ENCODE assay signal across 23 mouse cellular contexts in the genomic region with DNA sequence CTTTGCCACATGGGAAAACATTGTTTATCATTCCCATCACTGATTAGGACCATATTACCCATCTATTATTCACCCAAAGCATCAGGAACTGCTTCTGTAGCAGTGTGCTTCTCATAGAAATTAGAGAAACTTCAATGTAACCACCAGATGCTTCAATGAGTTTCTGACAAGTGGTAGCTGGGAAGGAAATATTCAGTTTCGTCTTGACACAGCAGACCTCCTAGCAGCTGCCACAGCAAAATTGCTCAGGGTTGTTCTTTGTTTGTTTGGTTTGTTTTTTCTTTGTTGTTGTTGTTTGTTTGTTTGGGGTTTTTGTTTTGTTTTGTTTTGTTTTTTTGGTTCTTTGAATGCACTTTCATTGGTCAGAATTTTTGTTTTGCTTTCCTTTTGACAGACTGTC.
DNase-seq lines count a peak whose midpoint lies in the region; ATAC-seq and TF ChIP-seq lines count a peak whose summit lies in the region.
"Had no signal": no experiment of that assay in that cellular context is flagged by ENCODE, and none has a peak within 500 bp of the region (broad histone marks: within the 10 kb centered on the region; RNA-seq: fewer than 3 reads in every experiment).

No protein-coding gene starts in this region.

- H3K4me3 ChIP-seq in midbrain, embryonic 11.5 days (ENCODE audit: low read depth, low read length), result no peak overlapping the region
- no peak overlapping the region for H3K4me3 ChIP-seq in midbrain, embryonic 10.5 days
- no peak overlapping the region for H3K4me3 ChIP-seq in CH12.LX (replicated peaks in 1 of 3; ENCODE audit: low read depth in 2 of 3, low read length in 2 of 3, poor library complexity in 1 of 3)
- H3K4me3 ChIP-seq in intestine, postnatal 0 days (ENCODE audit: low read depth, low read length), result no peak overlapping the region

- no peak for TF ChIP-seq CTCF in CH12.LX (conservative IDR thresholded peaks at IDR 0.05 in 1 of 2, IDR thresholded peaks at IDR 0.05 in 1 of 2; ENCODE audit: low read depth in 2 of 2, low read length in 2 of 2)
- no peak for TF ChIP-seq CTCF in intestine, postnatal 0 days (IDR thresholded peaks at IDR 0.05; ENCODE audit: low read depth)

- H3K4me2 ChIP-seq in midbrain, embryonic 11.5 days, result no peak overlapping the region
- H3K4me2 ChIP-seq in CH12.LX (ENCODE audit: insufficient read depth, low read depth, poor library complexity, severe bottlenecking), result no peak overlapping the region
- H3K4me2 ChIP-seq in intestine, postnatal 0 days (replicated peaks; ENCODE audit: low read depth), result no peak overlapping the region

- no peaks in the 10 kb centered on the region for H3K9me3 ChIP-seq in midbrain, embryonic 11.5 days (ENCODE audit: control insufficient read depth, low read length)
- H3K9me3 ChIP-seq in midbrain, embryonic 10.5 days (replicated peaks), result no peaks in the 10 kb centered on the region
- H3K9me3 ChIP-seq in CH12.LX (replicated peaks; ENCODE audit: low read length), result no peaks in the 10 kb centered on the region
- no peaks in the 10 kb centered on the region for H3K9me3 ChIP-seq in intestine, postnatal 0 days (ENCODE audit: control insufficient read depth)
- H3K9me3 ChIP-seq: G1E had no signal

- in situ Hi-C loops in CH12.LX (cut with MboI; ENCODE audit: low pct_ligation_motif_present, low pct_unique_long_range_greater_than_20kb, low sequenced_read_pairs), result no loop called here

- no peaks in the 10 kb centered on the region for H3K79me2 ChIP-seq in CH12.LX (replicated peaks; ENCODE audit: control insufficient read depth, extremely low read depth, insufficient read depth, poor library complexity, severe bottlenecking)

- no peaks in the 10 kb centered on the region for H3K27me3 ChIP-seq in midbrain, embryonic 11.5 days (ENCODE audit: control insufficient read depth, insufficient read depth, low read length)
- no peaks in the 10 kb centered on the region for H3K27me3 ChIP-seq in midbrain, embryonic 10.5 days (ENCODE audit: low read depth, poor library complexity, severe bottlenecking)
- no peaks in the 10 kb centered on the region for H3K27me3 ChIP-seq in CH12.LX (replicated peaks)
- H3K27me3 ChIP-seq in splenic B cell, adult 2 months (ENCODE audit: control insufficient read depth, insufficient read depth, low read length, poor library complexity, severe bottlenecking), result no peaks in the 10 kb centered on the region
- no peaks in the 10 kb centered on the region for H3K27me3 ChIP-seq in intestine, postnatal 0 days (replicated peaks; ENCODE audit: control insufficient read depth, insufficient read depth, low read length)
- H3K27me3 ChIP-seq: Patski had no signal

- H3K4me1 ChIP-seq in midbrain, embryonic 11.5 days (ENCODE audit: control insufficient read depth, insufficient read depth, low read length), result no peaks in the 10 kb centered on the region
- H3K4me1 ChIP-seq in midbrain, embryonic 10.5 days, result no peaks in the 10 kb centered on the region
- H3K4me1 ChIP-seq in CH12.LX (ENCODE audit: control insufficient read depth in 1 of 2, insufficient read depth in 2 of 2), result peaks cover 0 to 17% of the 10 kb centered on the region in 2 experiments; a peak in 2 of 4 replicates
- H3K4me1 ChIP-seq in intestine, postnatal 0 days (replicated peaks; ENCODE audit: control insufficient read depth, insufficient read depth, low read length), result no peaks in the 10 kb centered on the region

- no peak for TF ChIP-seq RAD21 in CH12.LX (IDR thresholded peaks at IDR 0.05; ENCODE audit: low read depth, low read length)

- no peak for ATAC-seq in midbrain, embryonic 11.5 days (ENCODE audit: low FRiP score)
- no peak for ATAC-seq in intestine, postnatal 0 days
- ATAC-seq: activated CD4-positive, CD25-positive, alpha-beta regulatory T cell, adult 4 months; CD4-positive, CD25-positive, alpha-beta regulatory T cell, adult 4 months; Patski had no signal

- DNase-seq in midbrain, embryonic 11.5 days (ENCODE audit: low spot score, missing footprints), result peak; percentile 17
- no peak for DNase-seq in midbrain, embryonic 10.5 days (ENCODE audit: low spot score)
- DNase-seq in A20 (ENCODE audit: low read depth, low spot score) (peak; percentile 72), CH12.LX (ENCODE audit: extremely low read depth) (peak; percentile 39)
- peak; percentile 15 for DNase-seq in splenic B cell, adult 2 months (ENCODE audit: low read depth, low spot score)
- no peak for DNase-seq in kidney, adult 11 months
- DNase-seq in spleen, postnatal 10 days (ENCODE audit: low spot score in 2 of 2), result no peak
- DNase-seq: adrenal gland, adult 2 months; adrenal gland, adult 8-10 months; adrenal gland, postnatal 10 days; adrenal gland, postnatal 14 days; adrenal gland, postnatal 25 days; adrenal gland, postnatal 36 days; B cell, adult 2 months; cerebellum, adult 11 months; cerebellum, adult 11-12 months; cerebellum, adult 18-20 months; cerebellum, adult 2 months had no signal

- no peak overlapping the region for H3K27ac ChIP-seq in midbrain, embryonic 11.5 days (ENCODE audit: low read depth, low read length)
- H3K27ac ChIP-seq in midbrain, embryonic 10.5 days (replicated peaks), result no peak overlapping the region
- no peak overlapping the region for H3K27ac ChIP-seq in CH12.LX (ENCODE audit: insufficient read depth, low read depth)
- no peak overlapping the region for H3K27ac ChIP-seq in intestine, postnatal 0 days (ENCODE audit: low read depth, low read length)

- TF ChIP-seq POLR2A in CH12.LX (IDR thresholded peaks at IDR 0.05; ENCODE audit: low read depth, low read length), result no peak

- no peaks in the 10 kb centered on the region for H3K36me3 ChIP-seq in midbrain, embryonic 11.5 days (ENCODE audit: control insufficient read depth, insufficient read depth, low read length)
- H3K36me3 ChIP-seq in midbrain, embryonic 10.5 days, result no peaks in the 10 kb centered on the region
- H3K36me3 ChIP-seq in CH12.LX (replicated peaks in 1 of 2; ENCODE audit: control insufficient read depth in 1 of 2, insufficient read depth in 1 of 2, low read length in 1 of 2), result no peaks in the 10 kb centered on the region
- no peaks in the 10 kb centered on the region for H3K36me3 ChIP-seq in splenic B cell, adult 2 months (ENCODE audit: control insufficient read depth, insufficient read depth, low read length, poor library complexity, severe bottlenecking)
- no peaks in the 10 kb centered on the region for H3K36me3 ChIP-seq in intestine, postnatal 0 days (ENCODE audit: control insufficient read depth, insufficient read depth)
- H3K36me3 ChIP-seq: G1E had no signal

- dilution Hi-C loops in CH12.LX (cut with MboI; ENCODE audit: extremely low pct_ligation_motif_present, extremely low pct_unique_long_range_greater_than_20kb, low sequenced_read_pairs), result no loop called here

- peak; percentile 77 for TF ChIP-seq EP300 in CH12.LX (IDR thresholded peaks at IDR 0.05; ENCODE audit: low read length)

- H3K9ac ChIP-seq in midbrain, embryonic 11.5 days (ENCODE audit: low read length), result no peak overlapping the region
- H3K9ac ChIP-seq in CH12.LX (ENCODE audit: insufficient read depth, low read depth), result no peak overlapping the region
- no peak overlapping the region for H3K9ac ChIP-seq in intestine, postnatal 0 days (ENCODE audit: low read depth, low read length)

- 91% methylated on average over 1 of the region's 1 CpGs for WGBS in midbrain, embryonic 11.5 days
- 91% methylated on average over 1 of the region's 1 CpGs for WGBS in midbrain, embryonic 10.5 days
- WGBS in intestine, postnatal 0 days, result 77% methylated on average over 1 of the region's 1 CpGs

TF ChIP-seq in CH12.LX, 34 proteins besides CTCF, POLR2A, EP300 and RAD21 (continues in another document):
- TF ChIP-seq JUN (IDR thresholded peaks at IDR 0.05; ENCODE audit: insufficient read depth, low read depth, low read length) (no peak), ETS1 (conservative IDR thresholded peaks at IDR 0.05; ENCODE audit: low read depth, low read length) (peak; percentile 29; the same call in 1 of the 2 replicates), ELF1 (IDR thresholded peaks at IDR 0.05; ENCODE audit: low read depth, low read length) (no peak), SMC3 (IDR thresholded peaks at IDR 0.05; ENCODE audit: low read depth, low read length) (no peak), USF2 (conservative IDR thresholded peaks at IDR 0.05; ENCODE audit: low read depth, low read length) (no peak), KAT2A (IDR thresholded peaks at IDR 0.05; ENCODE audit: insufficient replicate concordance, low read length) (no peak), MXI1 (IDR thresholded peaks at IDR 0.05; ENCODE audit: low read depth, low read length) (no peak), TCF12 (IDR thresholded peaks at IDR 0.05; ENCODE audit: low read depth, low read length) (0 out of 2 replicates have a peak, but pooled peaks have one; percentile 16), MYC (IDR thresholded peaks at IDR 0.05; ENCODE audit: low read depth, low read length) (no peak), MAX (IDR thresholded peaks at IDR 0.05; ENCODE audit: low read length) (no peak), CHD2 (IDR thresholded peaks at IDR 0.05; ENCODE audit: low read length) (no peak), NRF1 (IDR thresholded peaks at IDR 0.05; ENCODE audit: low read depth, low read length) (no peak), NELFE (IDR thresholded peaks at IDR 0.05; ENCODE audit: low read depth, low read length) (no peak), MEF2A (IDR thresholded peaks at IDR 0.05; ENCODE audit: borderline replicate concordance, low read depth, low read length) (no peak), USF1 (IDR thresholded peaks at IDR 0.05; ENCODE audit: low read depth, low read length) (no peak), GABPA (IDR thresholded peaks at IDR 0.05; ENCODE audit: insufficient replicate concordance, low read depth, low read length) (no peak), ZNF384 (IDR thresholded peaks at IDR 0.05; ENCODE audit: low read depth, low read length) (no peak), BHLHE40 (IDR thresholded peaks at IDR 0.05; ENCODE audit: low read depth, low read length) (0 out of 2 replicates have a peak, but pooled peaks have one; percentile 17), UBTF (IDR thresholded peaks at IDR 0.05; ENCODE audit: low read depth, low read length) (no peak), SIN3A (IDR thresholded peaks at IDR 0.05; ENCODE audit: low read length) (no peak), HCFC1 (IDR thresholded peaks at IDR 0.05; ENCODE audit: low read depth, low read length) (no peak), JUND (conservative IDR thresholded peaks at IDR 0.05; ENCODE audit: low read depth, low read length) (peak; percentile 48; the same call in 1 of the 2 replicates), CHD1 (IDR thresholded peaks at IDR 0.05; ENCODE audit: low read depth, low read length) (no peak), PAX5 (IDR thresholded peaks at IDR 0.05; ENCODE audit: low read length) (no peak), MAZ (IDR thresholded peaks at IDR 0.05; ENCODE audit: low read depth, low read length) (no peak), IRF4 (IDR thresholded peaks at IDR 0.05; ENCODE audit: low read depth, low read length) (peak; percentile 72; the same call in 1 of the 2 replicates), POLR2AphosphoS2 (IDR thresholded peaks at IDR 0.05; ENCODE audit: low read depth, low read length) (no peak)

Comparison
In these comparisons a context has a peak if more than half of its experiments do, and no peak if none do; other contexts are left out.
1. DNase-seq: peak in midbrain, embryonic 11.5 days (single experiment), A20 (single experiment), CH12.LX (single experiment) and splenic B cell, adult 2 months (single experiment); none in midbrain, embryonic 10.5 days (single experiment), kidney, adult 11 months (single experiment) and spleen, postnatal 10 days (0 of 2).